Mouse (Mus musculus) bone marrow macrophage, adult 2 months (primary cell): ENCODE measurements around the gene Sh3bgrl2.

ENCODE experiments used
- CTCF ChIP-seq: IDR thresholded peaks from 2 replicates; pipeline ENCODE4 v1.5.1; 2012; ENCODE audit warnings: low read depth, mild to moderate bottlenecking, low read length, moderate library complexity
- POLR2A ChIP-seq: IDR thresholded peaks from 2 replicates; pipeline ENCODE4 v1.6.1; 2012; ENCODE audit warnings: mild to moderate bottlenecking, low read depth, low read length, borderline replicate concordance

DNA sequence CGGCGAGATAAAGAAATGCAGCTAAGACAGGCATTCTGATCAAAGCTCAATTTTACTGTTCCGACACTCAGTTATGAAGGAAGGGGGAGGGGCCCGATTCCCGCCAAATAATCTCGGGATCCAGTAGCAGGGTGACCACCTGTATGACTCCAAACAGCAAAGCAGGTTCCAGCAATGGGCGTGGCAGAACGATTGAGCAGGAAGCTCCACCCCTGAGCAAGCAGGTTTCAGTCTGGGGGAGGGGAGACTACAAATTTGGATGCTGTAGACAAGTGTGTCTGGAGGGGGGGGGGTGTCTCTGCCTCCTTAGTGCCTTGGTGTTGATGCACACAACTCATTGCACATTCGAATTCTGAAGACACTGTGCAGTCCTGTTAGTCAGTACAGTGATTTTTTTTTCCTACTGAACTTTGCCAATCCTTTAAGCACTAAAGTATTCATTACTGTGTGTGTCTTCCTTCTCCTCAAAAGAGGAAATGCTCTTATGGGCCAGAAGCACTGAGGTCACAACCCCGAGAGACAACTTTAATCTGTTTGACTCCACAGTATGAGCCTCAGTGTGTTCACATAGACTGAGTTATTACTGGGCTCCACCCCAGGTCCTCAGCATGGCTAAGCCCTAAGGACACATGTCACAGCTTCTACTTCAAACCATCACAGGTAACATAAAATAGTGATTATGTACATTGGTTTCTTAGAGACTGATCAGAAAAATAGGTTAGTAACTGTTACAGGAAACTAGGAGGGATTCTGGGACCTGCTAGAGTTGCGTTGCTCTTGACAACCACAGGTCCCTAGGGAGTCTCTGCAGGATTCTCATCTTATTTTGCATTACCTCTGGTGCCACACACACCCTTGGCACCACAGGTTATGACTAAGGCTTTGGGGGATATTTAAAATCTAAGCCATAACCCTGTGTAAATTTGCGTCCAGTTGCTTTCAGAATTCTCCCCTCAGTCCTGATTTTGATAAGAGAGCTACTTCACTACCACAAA, 133.8 kb downstream of the Sh3bgrl2 start:
- TF ChIP-seq CTCF (no peak), POLR2A (no peak)
